Mouse (Mus musculus) liver, postnatal 0 days (tissue): ENCODE measurements around the gene Col5a2.

Source experiments
- CTCF ChIP-seq: sonication (generic); IDR thresholded peaks from 2 replicates; pipeline ENCODE4 v1.5.1; 2016; ENCODE audit warnings: antibody characterized with exemption, low read depth
- EP300 ChIP-seq: IDR thresholded peaks from 2 replicates; pipeline ENCODE4 v1.6.1; 2016; ENCODE audit warnings: antibody characterized with exemption, low read depth, mild to moderate bottlenecking

DNA sequence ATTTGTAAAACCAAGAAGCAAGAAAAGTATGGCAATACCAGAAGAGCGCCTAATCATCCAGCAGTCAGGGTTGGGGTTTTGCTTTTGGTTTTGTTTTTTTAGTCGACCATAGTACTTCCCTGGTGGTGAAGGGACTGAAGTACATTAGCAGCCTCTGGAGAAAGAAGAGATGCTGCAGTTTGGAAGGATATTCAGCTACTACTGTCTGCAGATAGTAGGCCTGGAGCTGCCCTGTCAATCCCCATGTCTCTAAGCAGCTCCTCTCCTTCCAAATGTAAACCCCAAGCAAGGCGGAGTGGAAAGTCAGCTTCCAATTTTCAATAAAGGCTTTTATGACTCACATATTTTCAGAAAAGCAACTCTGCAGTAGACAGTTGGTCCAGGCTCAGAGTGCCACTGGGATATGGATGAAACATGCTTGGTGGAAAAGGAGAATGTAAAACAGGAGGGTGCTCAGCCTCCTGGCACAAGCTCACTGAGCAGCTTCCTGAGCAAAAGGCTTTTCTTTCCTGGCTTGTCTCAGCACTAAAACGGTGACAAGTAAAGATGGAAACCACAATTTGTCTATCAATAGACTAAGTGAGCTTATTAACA lies 10.9 kb downstream of the Col5a2 start:
- TF ChIP-seq CTCF, result no peak
- no peak for TF ChIP-seq EP300
